Mouse (Mus musculus): ENCODE data around the gene Atl2. TPM values are rescaled to one million over a fixed set of nuclear protein-coding genes. Genes with fewer than 3 reads are reported as not detected.

Gene Atl2
- polyA plus RNA-seq, 1 experiment = 61.0 TPM

DNA sequence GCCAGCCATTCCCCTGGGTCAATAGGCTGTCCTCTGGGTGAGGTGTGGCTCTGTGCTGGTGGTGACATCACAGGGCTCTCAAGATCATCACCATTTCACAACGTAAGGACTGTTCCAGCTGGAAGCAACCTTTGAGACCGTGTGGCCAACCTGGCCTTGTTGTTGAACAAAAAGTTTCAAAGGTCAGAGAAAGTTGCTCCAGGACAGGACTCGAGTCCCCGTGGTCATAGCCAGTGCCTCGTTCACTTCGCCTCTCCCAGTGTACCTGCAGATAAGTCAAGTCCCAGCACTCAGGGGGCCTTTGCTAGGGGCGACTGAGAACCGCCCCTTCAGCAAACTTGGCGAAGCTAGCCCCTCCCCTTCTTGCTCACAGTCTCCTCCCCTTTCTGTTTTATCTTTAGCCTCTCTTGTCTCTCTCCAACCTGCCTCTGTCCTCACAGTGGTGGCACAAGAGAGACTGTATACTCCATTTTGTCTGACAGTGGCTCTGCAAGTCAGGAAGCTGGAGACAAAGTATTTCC, 22.6 kb upstream of the Atl2 start:
- peak; percentile 18 for DNase-seq
- Histone ChIP-seq H3K36me3 (ENCODE audit: control insufficient read depth, insufficient read depth, low read length) (no peaks in the 10 kb centered on the region), H3K27me3 (ENCODE audit: control insufficient read depth, insufficient read depth, low read length) (no peaks in the 10 kb centered on the region), H3K4me1 (replicated peaks; ENCODE audit: control insufficient read depth, insufficient read depth, low read length) (peaks cover 27% of the 10 kb centered on the region), H3K4me3 (ENCODE audit: control insufficient read depth, insufficient read depth, low read length) (no peak overlapping the region), H3K27ac (ENCODE audit: control insufficient read depth, insufficient read depth, low read length) (no peak overlapping the region; the same call in 1 of the 2 replicates)
- WGBS = 76% methylated on average over 9 of the region's 9 CpGs
- TF ChIP-seq CTCF (IDR thresholded peaks at IDR 0.05; ENCODE audit: borderline replicate concordance, control insufficient read depth, extremely low read depth, insufficient read depth, low read length, poor library complexity) = no peak
- no peak for TF ChIP-seq POLR2A (IDR thresholded peaks at IDR 0.05; ENCODE audit: control insufficient read depth, extremely low read depth, insufficient read depth, low read length, poor library complexity)

DNA sequence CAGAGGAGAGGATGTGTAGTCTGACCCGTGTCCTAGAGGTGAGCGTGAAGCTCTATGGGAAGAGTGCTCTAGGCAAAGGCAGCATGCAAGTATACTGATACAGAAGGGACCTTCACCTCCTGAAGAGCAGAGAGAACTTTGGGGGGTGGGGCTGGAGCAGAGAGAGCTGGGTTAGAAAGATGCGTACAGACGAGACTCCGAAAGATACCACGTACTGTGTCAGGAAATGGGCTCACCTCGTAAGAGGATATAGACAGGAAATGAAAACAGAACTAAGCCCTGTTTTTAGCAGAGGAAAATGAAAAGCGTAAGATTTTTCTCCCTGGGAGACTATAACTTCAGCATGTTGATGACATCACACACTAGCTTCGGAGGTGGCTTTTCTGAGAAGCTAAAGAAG, 21.1 kb upstream of the Atl2 start:
- 13% methylated on average over 9 of the region's 9 CpGs for WGBS
- peak; percentile 43 for DNase-seq
- TF ChIP-seq POLR2A (IDR thresholded peaks at IDR 0.05; ENCODE audit: control insufficient read depth, extremely low read depth, insufficient read depth, low read length, poor library complexity) = no peak
- no peak for TF ChIP-seq CTCF (IDR thresholded peaks at IDR 0.05; ENCODE audit: borderline replicate concordance, control insufficient read depth, extremely low read depth, insufficient read depth, low read length, poor library complexity)
- H3K27me3 ChIP-seq (ENCODE audit: control insufficient read depth, insufficient read depth, low read length) = no peaks in the 10 kb centered on the region
- H3K27ac ChIP-seq (ENCODE audit: control insufficient read depth, insufficient read depth, low read length) = peak overlapping the region; percentile 69
- H3K4me1 ChIP-seq (replicated peaks; ENCODE audit: control insufficient read depth, insufficient read depth, low read length) = peaks cover 30% of the 10 kb centered on the region
- H3K36me3 ChIP-seq (ENCODE audit: control insufficient read depth, insufficient read depth, low read length) = no peaks in the 10 kb centered on the region
- H3K4me3 ChIP-seq (ENCODE audit: control insufficient read depth, insufficient read depth, low read length) = no peak overlapping the region

DNA sequence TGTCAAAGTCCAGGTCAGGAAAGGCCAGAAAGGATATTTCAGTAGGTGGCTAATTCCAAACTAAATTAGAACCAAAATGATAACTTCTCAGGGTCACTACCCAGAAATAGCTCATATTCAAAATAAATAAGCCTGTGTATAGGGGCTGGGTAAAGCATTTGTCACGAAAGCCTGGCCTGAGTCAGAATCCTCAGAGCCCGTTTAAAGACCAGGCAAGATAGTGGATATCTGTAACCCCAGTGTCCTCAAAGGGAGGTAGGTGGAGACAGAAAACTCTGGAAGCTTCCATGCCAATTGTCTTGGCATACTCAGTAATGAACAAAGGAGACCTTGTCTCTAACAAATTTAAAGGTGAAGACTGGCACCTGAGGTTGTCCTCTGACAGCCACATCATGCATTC, 16.3 kb upstream of the Atl2 start:
- no peak for DNase-seq
- WGBS = 96% methylated on average over 2 of the region's 2 CpGs
- Histone ChIP-seq H3K36me3 (ENCODE audit: control insufficient read depth, insufficient read depth, low read length) (no peaks in the 10 kb centered on the region), H3K4me3 (ENCODE audit: control insufficient read depth, insufficient read depth, low read length) (no peak overlapping the region), H3K4me1 (replicated peaks; ENCODE audit: control insufficient read depth, insufficient read depth, low read length) (peaks cover 14% of the 10 kb centered on the region), H3K27me3 (ENCODE audit: control insufficient read depth, insufficient read depth, low read length) (no peaks in the 10 kb centered on the region), H3K27ac (ENCODE audit: control insufficient read depth, insufficient read depth, low read length) (no peak overlapping the region)
- no peak for TF ChIP-seq CTCF (IDR thresholded peaks at IDR 0.05; ENCODE audit: borderline replicate concordance, control insufficient read depth, extremely low read depth, insufficient read depth, low read length, poor library complexity)
- no peak for TF ChIP-seq POLR2A (IDR thresholded peaks at IDR 0.05; ENCODE audit: control insufficient read depth, extremely low read depth, insufficient read depth, low read length, poor library complexity)

- peaks cover 12% of the 10 kb centered on the region for H3K4me1 ChIP-seq (replicated peaks; ENCODE audit: control insufficient read depth, insufficient read depth, low read length)
- WGBS = 91% methylated on average over 3 of the region's 3 CpGs
- TF ChIP-seq CTCF (IDR thresholded peaks at IDR 0.05; ENCODE audit: borderline replicate concordance, control insufficient read depth, extremely low read depth, insufficient read depth, low read length, poor library complexity) = no peak
- TF ChIP-seq POLR2A (IDR thresholded peaks at IDR 0.05; ENCODE audit: control insufficient read depth, extremely low read depth, insufficient read depth, low read length, poor library complexity) = no peak
Measured at GRCm38 (mm10) chr17:79911718-79912117, 15.8 kb upstream of the Atl2 start.

GRCm38 (mm10) chr17:79909571-79909970, 13.6 kb upstream of the Atl2 start:
- Histone ChIP-seq H3K4me1 (replicated peaks; ENCODE audit: control insufficient read depth, insufficient read depth, low read length) (peaks cover 7% of the 10 kb centered on the region; the same call in 1 of the 2 replicates), H3K27me3 (ENCODE audit: control insufficient read depth, insufficient read depth, low read length) (no peaks in the 10 kb centered on the region), H3K36me3 (ENCODE audit: control insufficient read depth, insufficient read depth, low read length) (no peaks in the 10 kb centered on the region), H3K4me3 (ENCODE audit: control insufficient read depth, insufficient read depth, low read length) (no peak overlapping the region), H3K27ac (ENCODE audit: control insufficient read depth, insufficient read depth, low read length) (no peak overlapping the region)
- 93% methylated on average over 12 of the region's 12 CpGs for WGBS
- DNase-seq = no peak
- TF ChIP-seq POLR2A (IDR thresholded peaks at IDR 0.05; ENCODE audit: control insufficient read depth, extremely low read depth, insufficient read depth, low read length, poor library complexity) = no peak
- TF ChIP-seq CTCF (IDR thresholded peaks at IDR 0.05; ENCODE audit: borderline replicate concordance, control insufficient read depth, extremely low read depth, insufficient read depth, low read length, poor library complexity) = no peak

More at GRCm38 (mm10) chr17:79911718-79912117, 15.8 kb upstream of the Atl2 start:
- no peak for DNase-seq
- Histone ChIP-seq H3K36me3 (ENCODE audit: control insufficient read depth, insufficient read depth, low read length) (no peaks in the 10 kb centered on the region), H3K27ac (ENCODE audit: control insufficient read depth, insufficient read depth, low read length) (no peak overlapping the region), H3K27me3 (ENCODE audit: control insufficient read depth, insufficient read depth, low read length) (no peaks in the 10 kb centered on the region), H3K4me3 (ENCODE audit: control insufficient read depth, insufficient read depth, low read length) (no peak overlapping the region)

GRCm38 (mm10) chr17:79907698-79908097, 11.8 kb upstream of the Atl2 start:
- Histone ChIP-seq H3K4me1 (replicated peaks; ENCODE audit: control insufficient read depth, insufficient read depth, low read length) (peaks cover 6% of the 10 kb centered on the region; the same call in 1 of the 2 replicates), H3K36me3 (ENCODE audit: control insufficient read depth, insufficient read depth, low read length) (no peaks in the 10 kb centered on the region), H3K4me3 (ENCODE audit: control insufficient read depth, insufficient read depth, low read length) (no peak overlapping the region), H3K27me3 (ENCODE audit: control insufficient read depth, insufficient read depth, low read length) (no peaks in the 10 kb centered on the region), H3K27ac (ENCODE audit: control insufficient read depth, insufficient read depth, low read length) (no peak overlapping the region)
- DNase-seq = no peak
- WGBS = 88% methylated on average over 4 of the region's 4 CpGs
- TF ChIP-seq POLR2A (IDR thresholded peaks at IDR 0.05; ENCODE audit: control insufficient read depth, extremely low read depth, insufficient read depth, low read length, poor library complexity) = no peak
- TF ChIP-seq CTCF (IDR thresholded peaks at IDR 0.05; ENCODE audit: borderline replicate concordance, control insufficient read depth, extremely low read depth, insufficient read depth, low read length, poor library complexity) = no peak
